Mouse (Mus musculus): ENCODE data around the gene Olfr1357. TPM values are rescaled to one million over a fixed set of nuclear protein-coding genes. Genes with fewer than 3 reads are reported as not detected.

Gene Olfr1357
- total and polyA plus RNA-seq, 3 experiments, result not detected

DNA sequence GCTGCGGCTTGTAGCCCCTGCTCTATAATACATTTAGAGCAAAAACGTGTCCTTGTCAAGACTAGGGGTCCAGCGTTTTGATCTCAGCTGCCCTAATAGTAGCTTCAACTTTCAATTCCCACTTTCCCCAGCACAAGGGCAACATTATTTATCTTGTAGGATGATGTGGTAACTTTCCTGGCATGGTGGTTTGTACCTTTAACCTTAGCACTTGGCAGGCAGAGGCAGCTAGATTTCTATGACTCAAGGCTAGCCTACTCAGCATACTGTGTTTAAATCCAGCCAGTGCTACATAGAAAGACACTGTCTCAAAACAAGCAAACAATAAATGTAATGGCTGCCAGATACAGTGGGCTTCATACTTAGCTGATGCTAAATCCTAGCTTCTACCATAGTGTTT lies 10.3 kb downstream of the Olfr1357 start:
- no peaks in the 10 kb centered on the region for H3K79me2 ChIP-seq (replicated peaks; ENCODE audit: control insufficient read depth, insufficient read depth, low read length)
- H3K36me3 ChIP-seq (ENCODE audit: control insufficient read depth, insufficient read depth, low read length), result no peaks in the 10 kb centered on the region
- DNase-seq, result no peak
- no peak overlapping the region for H3K27ac ChIP-seq
- no peak overlapping the region for H3K4me3 ChIP-seq
- H3K27me3 ChIP-seq (ENCODE audit: control insufficient read depth, insufficient read depth, low read length), result no peaks in the 10 kb centered on the region
- no peaks in the 10 kb centered on the region for H3K4me1 ChIP-seq (ENCODE audit: control insufficient read depth, insufficient read depth, low read length)
- intact Hi-C loops (cut with DNase I), result no loop called here
- 66% methylated on average over 3 of the region's 3 CpGs for WGBS
- TF ChIP-seq CTCF (IDR thresholded peaks at IDR 0.05) (no peak), POLR2A (IDR thresholded peaks at IDR 0.05; ENCODE audit: insufficient read depth, low read depth, low read length) (no peak)
- H3K9ac ChIP-seq (ENCODE audit: low read depth, low read length), result no peak overlapping the region

DNA sequence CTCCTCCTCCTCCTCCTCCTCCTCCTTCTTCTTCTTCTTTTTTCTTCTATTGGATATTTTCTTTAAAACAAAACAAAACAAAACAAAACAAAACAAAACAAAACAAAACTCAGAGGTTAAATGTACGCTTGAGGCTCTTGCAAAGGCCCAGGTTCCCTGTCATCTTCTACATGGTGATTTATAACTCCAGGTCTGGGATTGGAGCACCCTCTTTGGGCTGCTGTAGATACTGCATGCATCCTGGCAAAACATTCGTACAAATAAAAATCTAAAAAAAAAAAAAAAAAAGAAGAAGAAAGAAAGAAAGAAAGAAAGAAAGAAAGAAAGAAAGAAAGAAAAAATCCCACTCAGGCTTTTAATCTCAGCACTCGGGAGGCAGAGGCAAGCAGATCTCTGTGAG lies 12.8 kb downstream of the Olfr1357 start:
- TF ChIP-seq POLR2A (IDR thresholded peaks at IDR 0.05; ENCODE audit: insufficient read depth, low read depth, low read length) (no peak), CTCF (IDR thresholded peaks at IDR 0.05) (peak; percentile 76), EP300 (IDR thresholded peaks at IDR 0.05; ENCODE audit: insufficient read depth, low read depth, low read length) (no peak)
- intact Hi-C loops (cut with DNase I), result loop anchor here (2.0 kb wide), 1 partner anchor 64 kb away; no protein-coding TSS in a partner anchor
- 24% methylated on average over 3 of the region's 3 CpGs for WGBS

DNA sequence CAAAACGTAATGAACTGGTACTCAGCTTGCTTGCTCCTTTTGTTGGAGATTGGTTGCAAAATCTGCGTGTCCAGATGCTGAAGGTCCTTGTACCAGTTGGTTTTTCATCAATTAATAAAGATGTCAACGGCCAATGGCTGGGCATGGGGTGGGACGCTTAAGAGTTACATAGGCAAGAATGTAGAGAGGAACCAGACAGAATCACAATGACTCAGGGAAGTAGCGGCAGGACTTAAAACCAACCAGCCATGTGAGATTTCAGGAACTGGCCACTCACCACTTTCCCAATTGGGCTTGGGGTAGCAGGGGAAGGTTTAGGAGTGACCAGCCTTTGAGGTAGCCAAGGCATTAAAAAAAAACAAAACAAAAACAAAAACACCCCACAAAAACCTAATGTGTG lies 18.0 kb downstream of the Olfr1357 start:
- Histone ChIP-seq H3K4me1 (ENCODE audit: control insufficient read depth, insufficient read depth, low read length) (no peaks in the 10 kb centered on the region), H3K36me3 (ENCODE audit: control insufficient read depth, insufficient read depth, low read length) (no peaks in the 10 kb centered on the region), H3K27me3 (ENCODE audit: control insufficient read depth, insufficient read depth, low read length) (no peaks in the 10 kb centered on the region), H3K4me3 (no peak overlapping the region), H3K79me2 (replicated peaks; ENCODE audit: control insufficient read depth, insufficient read depth, low read length) (no peaks in the 10 kb centered on the region), H3K9ac (ENCODE audit: low read depth, low read length) (no peak overlapping the region), H3K27ac (no peak overlapping the region)
- intact Hi-C loops (cut with DNase I), result no loop called here
- TF ChIP-seq CTCF (IDR thresholded peaks at IDR 0.05) (no peak), POLR2A (IDR thresholded peaks at IDR 0.05; ENCODE audit: insufficient read depth, low read depth, low read length) (no peak), EP300 (IDR thresholded peaks at IDR 0.05; ENCODE audit: insufficient read depth, low read depth, low read length) (no peak)
- WGBS, result 80% methylated on average over 5 of the region's 5 CpGs
- no peak for DNase-seq

More for the DNA sequence above, 12.8 kb downstream of the Olfr1357 start:
- no peaks in the 10 kb centered on the region for H3K79me2 ChIP-seq (replicated peaks; ENCODE audit: control insufficient read depth, insufficient read depth, low read length)
- H3K27me3 ChIP-seq (ENCODE audit: control insufficient read depth, insufficient read depth, low read length), result no peaks in the 10 kb centered on the region
- DNase-seq, result no peak
- H3K27ac ChIP-seq, result no peak overlapping the region
- no peaks in the 10 kb centered on the region for H3K36me3 ChIP-seq (ENCODE audit: control insufficient read depth, insufficient read depth, low read length)
- H3K4me3 ChIP-seq, result no peak overlapping the region
- H3K4me1 ChIP-seq (ENCODE audit: control insufficient read depth, insufficient read depth, low read length), result no peaks in the 10 kb centered on the region
- H3K9ac ChIP-seq (ENCODE audit: low read depth, low read length), result no peak overlapping the region

DNA sequence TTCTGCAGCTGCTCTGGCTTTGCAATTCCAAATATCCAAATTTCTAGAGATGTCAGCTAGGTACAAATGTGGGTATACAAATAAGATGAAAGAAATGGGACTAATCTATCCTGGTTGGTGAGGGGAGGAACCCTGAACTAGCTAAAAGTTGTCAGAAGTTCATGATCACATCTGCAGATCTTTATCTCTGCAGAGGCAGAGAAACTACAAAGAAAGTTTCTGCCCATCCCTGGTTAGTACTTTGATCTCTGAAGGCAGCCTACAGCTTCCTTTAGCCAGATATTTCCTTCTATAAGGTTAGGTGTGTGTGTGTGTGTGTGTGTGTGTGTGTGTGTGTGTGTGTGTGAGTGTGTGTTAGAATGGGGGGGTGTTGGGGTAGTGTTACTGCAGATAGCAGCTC lies 23.3 kb downstream of the Olfr1357 start:
- Histone ChIP-seq H3K36me3 (ENCODE audit: control insufficient read depth, insufficient read depth, low read length) (no peaks in the 10 kb centered on the region), H3K9ac (ENCODE audit: low read depth, low read length) (no peak overlapping the region), H3K4me3 (no peak overlapping the region), H3K4me1 (ENCODE audit: control insufficient read depth, insufficient read depth, low read length) (no peaks in the 10 kb centered on the region; the same call in 1 of the 2 replicates), H3K27ac (no peak overlapping the region), H3K27me3 (ENCODE audit: control insufficient read depth, insufficient read depth, low read length) (no peaks in the 10 kb centered on the region), H3K79me2 (replicated peaks; ENCODE audit: control insufficient read depth, insufficient read depth, low read length) (0 out of 2 replicates have a peak, but pooled peaks cover 1% of the 10 kb centered on the region)
- no peak for TF ChIP-seq POLR2A (IDR thresholded peaks at IDR 0.05; ENCODE audit: insufficient read depth, low read depth, low read length)
- TF ChIP-seq EP300 (IDR thresholded peaks at IDR 0.05; ENCODE audit: insufficient read depth, low read depth, low read length), result no peak
- TF ChIP-seq CTCF (IDR thresholded peaks at IDR 0.05), result no peak
- intact Hi-C loops (cut with DNase I), result no loop called here
- no peak for DNase-seq

DNA sequence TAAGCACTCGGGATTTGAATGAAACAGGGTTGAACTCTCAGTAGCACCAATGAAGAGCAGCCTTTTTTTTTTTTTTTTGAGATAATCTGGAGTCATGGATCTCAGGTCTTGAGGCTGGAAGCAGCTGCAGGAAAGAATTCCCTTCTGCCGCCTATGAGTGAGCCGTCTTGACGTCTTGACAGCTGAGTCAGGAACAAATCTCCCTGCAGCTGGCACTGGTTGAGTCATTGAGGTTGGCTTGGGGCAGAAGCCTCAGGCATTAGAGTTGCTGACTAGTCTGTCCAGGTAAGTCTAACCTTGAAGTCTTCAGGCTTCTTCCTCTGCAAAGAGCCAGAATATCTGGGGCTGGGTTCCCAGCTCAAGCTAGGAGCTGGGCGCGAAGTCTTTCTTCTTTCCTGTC lies 23.7 kb downstream of the Olfr1357 start:
- no peaks in the 10 kb centered on the region; the same call in 1 of the 2 replicates for H3K4me1 ChIP-seq (ENCODE audit: control insufficient read depth, insufficient read depth, low read length)
- no peak for DNase-seq
- TF ChIP-seq CTCF (IDR thresholded peaks at IDR 0.05) (no peak), EP300 (IDR thresholded peaks at IDR 0.05; ENCODE audit: insufficient read depth, low read depth, low read length) (no peak), POLR2A (IDR thresholded peaks at IDR 0.05; ENCODE audit: insufficient read depth, low read depth, low read length) (no peak)
- intact Hi-C loops (cut with DNase I), result no loop called here
- H3K4me3 ChIP-seq, result no peak overlapping the region
- H3K27ac ChIP-seq, result no peak overlapping the region
- H3K36me3 ChIP-seq (ENCODE audit: control insufficient read depth, insufficient read depth, low read length), result no peaks in the 10 kb centered on the region
- no peak overlapping the region for H3K9ac ChIP-seq (ENCODE audit: low read depth, low read length)
- no peaks in the 10 kb centered on the region for H3K27me3 ChIP-seq (ENCODE audit: control insufficient read depth, insufficient read depth, low read length)
- WGBS, result 60% methylated on average over 6 of the region's 6 CpGs
- H3K79me2 ChIP-seq (replicated peaks; ENCODE audit: control insufficient read depth, insufficient read depth, low read length), result 0 out of 2 replicates have a peak, but pooled peaks cover 1% of the 10 kb centered on the region

DNA sequence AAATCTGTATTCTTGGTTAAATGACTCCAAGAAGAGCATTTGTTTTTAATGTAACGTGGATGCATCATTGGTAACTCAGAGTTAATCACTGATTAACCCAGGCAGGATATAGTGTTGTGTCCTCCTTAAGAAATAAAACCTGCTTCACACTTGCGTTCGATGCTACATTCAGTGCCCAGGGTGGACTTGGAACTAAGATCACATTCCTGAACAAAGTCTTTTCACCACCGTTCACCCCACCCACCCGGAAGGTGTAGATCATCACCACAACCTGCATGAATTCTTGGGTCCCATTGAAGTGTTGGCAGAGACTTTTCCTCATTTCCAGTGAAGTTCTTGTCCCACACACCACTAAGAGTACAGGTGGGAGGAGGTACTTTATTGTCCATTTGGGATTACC lies 24.1 kb downstream of the Olfr1357 start:
- 86% methylated on average over 5 of the region's 5 CpGs for WGBS
- Histone ChIP-seq H3K4me1 (ENCODE audit: control insufficient read depth, insufficient read depth, low read length) (no peaks in the 10 kb centered on the region; the same call in 1 of the 2 replicates), H3K4me3 (no peak overlapping the region), H3K27ac (no peak overlapping the region), H3K27me3 (ENCODE audit: control insufficient read depth, insufficient read depth, low read length) (no peaks in the 10 kb centered on the region), H3K36me3 (ENCODE audit: control insufficient read depth, insufficient read depth, low read length) (no peaks in the 10 kb centered on the region), H3K79me2 (replicated peaks; ENCODE audit: control insufficient read depth, insufficient read depth, low read length) (peaks cover 1% of the 10 kb centered on the region; the same call in 1 of the 2 replicates), H3K9ac (ENCODE audit: low read depth, low read length) (no peak overlapping the region)
- no peak for TF ChIP-seq POLR2A (IDR thresholded peaks at IDR 0.05; ENCODE audit: insufficient read depth, low read depth, low read length)
- TF ChIP-seq EP300 (IDR thresholded peaks at IDR 0.05; ENCODE audit: insufficient read depth, low read depth, low read length), result no peak
- no peak for TF ChIP-seq CTCF (IDR thresholded peaks at IDR 0.05)
- intact Hi-C loops (cut with DNase I), result no loop called here
- no peak for DNase-seq

All from heart, adult 2 months (tissue).